Mouse (Mus musculus): Measurements from ENCODE around the gene Vps33b. TPM values are rescaled to one million over a fixed set of nuclear protein-coding genes. Genes with fewer than 3 reads are reported as not detected.

The Vps33b gene
- polyA plus RNA-seq (2012; rRNA removed; ENCODE audit: low replicate concordance) = 9.9 and 11.9 TPM in 2 replicates

GRCm38 (mm10) chr7:80268897-80269750 lies at the start of gene Vps33b:
Gene Vps33b, plus strand, starts transcription at chr7:80269649.

GRCm38 (mm10) chr7:80232489-80233029 lies 36.9 kb upstream of the Vps33b start, which contains the start of the genes Cib1 and Gdpgp1:
Gene Cib1, minus strand, starts transcription at chr7:80232813.
Gene Gdpgp1, plus strand, starts transcription at chr7:80232865.

GRCm38 (mm10) chr7:80246148-80246721 lies 23.2 kb upstream of the Vps33b start, which contains the start of gene Ttll13:
Gene Ttll13, plus strand, starts transcription at chr7:80246376.

GRCm38 (mm10) chr7:80260625-80261371 lies 8.7 kb upstream of the Vps33b start, which contains the start of gene Ngrn:
Gene Ngrn, plus strand, starts transcription at chr7:80261215.

GRCm38 (mm10) chr7:80294062-80294763 lies 24.8 kb downstream of the Vps33b start, which contains the start of gene Prc1:
Gene Prc1, plus strand, starts transcription at chr7:80294450.

GRCm38 (mm10) chr7:80324043-80324815 lies 54.8 kb downstream of the Vps33b start, which contains the start of gene Rccd1:
Gene Rccd1, minus strand, starts transcription at chr7:80324454.

GRCm38 (mm10) chr7:80340793-80341192 lies 71.3 kb downstream of the Vps33b start, which contains the start of gene Unc45a:
Gene Unc45a, minus strand, starts transcription at chr7:80341005.

Other genes starting within 250 kb of the Vps33b start
- gene Zfp710, start 244.8 kb upstream of the Vps33b start, polyA plus RNA-seq (2012; rRNA removed; ENCODE audit: low replicate concordance) = 44.8 and 56.6 TPM in 2 replicates
- 92.3 and 157 TPM in 2 replicates for gene Idh2, start 154.3 kb upstream of the Vps33b start, polyA plus RNA-seq (2012; rRNA removed; ENCODE audit: low replicate concordance)
- gene Sema4b, start 82.8 kb upstream of the Vps33b start, polyA plus RNA-seq (2012; rRNA removed; ENCODE audit: low replicate concordance) = 31.2 and 41.9 TPM in 2 replicates
- 108 and 140 TPM in 2 replicates for gene Cib1, start 36.8 kb upstream of the Vps33b start, polyA plus RNA-seq (2012; rRNA removed; ENCODE audit: low replicate concordance)
- 2.9 and 3.6 TPM in 2 replicates for gene Gdpgp1, start 36.8 kb upstream of the Vps33b start, polyA plus RNA-seq (2012; rRNA removed; ENCODE audit: low replicate concordance)
- 0.72 and 1.2 TPM in 2 replicates for gene Ttll13, start 23.3 kb upstream of the Vps33b start, polyA plus RNA-seq (2012; rRNA removed; ENCODE audit: low replicate concordance)
- gene Ngrn, start 8.4 kb upstream of the Vps33b start, polyA plus RNA-seq (2012; rRNA removed; ENCODE audit: low replicate concordance) = 19.5 and 30.0 TPM in 2 replicates
- gene Prc1, start 24.8 kb downstream of the Vps33b start, polyA plus RNA-seq (2012; rRNA removed; ENCODE audit: low replicate concordance) = 3.1 and 5.8 TPM in 2 replicates
- 9.8 and 12.6 TPM in 2 replicates for gene Rccd1, start 54.8 kb downstream of the Vps33b start, polyA plus RNA-seq (2012; rRNA removed; ENCODE audit: low replicate concordance)
- 54.4 and 99.0 TPM in 2 replicates for gene Unc45a, start 71.4 kb downstream of the Vps33b start, polyA plus RNA-seq (2012; rRNA removed; ENCODE audit: low replicate concordance)
- 25.9 and 33.4 TPM in 2 replicates for gene Hddc3, start 73.5 kb downstream of the Vps33b start, polyA plus RNA-seq (2012; rRNA removed; ENCODE audit: low replicate concordance)
- 196 and 199 TPM in 2 replicates for gene Man2a2, start 101.7 kb downstream of the Vps33b start, polyA plus RNA-seq (2012; rRNA removed; ENCODE audit: low replicate concordance)
- 38.4 and 41.8 TPM in 2 replicates for gene Fes, start 118.3 kb downstream of the Vps33b start, polyA plus RNA-seq (2012; rRNA removed; ENCODE audit: low replicate concordance)
- gene Furin, start 135.8 kb downstream of the Vps33b start, polyA plus RNA-seq (2012; rRNA removed; ENCODE audit: low replicate concordance) = 74.1 and 130 TPM in 2 replicates

All from mammary gland, adult 2 months (tissue).